Mouse (Mus musculus): Measurements from ENCODE around the gene Gtf2ird1.

Gtf2ird1 gene

GRCm38 (mm10) chr5:134445895-134446294 lies 10.6 kb downstream of the Gtf2ird1 start:
- DNase-seq (ENCODE audit: inconsistent age in 2 of 2, low spot score in 1 of 2) = peak; percentile 59 to 73

- peak in 1 of 2 experiments; percentile 68 for DNase-seq (ENCODE audit: inconsistent age in 2 of 2, low spot score in 1 of 2)
These were observed 11.2 kb downstream of the Gtf2ird1 start for GRCm38 (mm10) chr5:134445208-134445831.

GRCm38 (mm10) chr5:134444473-134444872 lies 12.0 kb downstream of the Gtf2ird1 start:
- peak in 1 of 2 experiments; percentile 41 for DNase-seq (ENCODE audit: inconsistent age in 2 of 2, low spot score in 1 of 2)

GRCm38 (mm10) chr5:134442066-134442465 lies 14.4 kb downstream of the Gtf2ird1 start:
- DNase-seq (ENCODE audit: inconsistent age in 2 of 2, low spot score in 1 of 2) = no peak

- no peak for DNase-seq (ENCODE audit: inconsistent age in 2 of 2, low spot score in 1 of 2)
These were observed 15.4 kb downstream of the Gtf2ird1 start for GRCm38 (mm10) chr5:134441105-134441504.

- peak; percentile 93 to 97 for DNase-seq (ENCODE audit: inconsistent age in 2 of 2, low spot score in 1 of 2)
These were observed 16.4 kb downstream of the Gtf2ird1 start for GRCm38 (mm10) chr5:134440098-134440497.

GRCm38 (mm10) chr5:134439481-134439880 lies 17.0 kb downstream of the Gtf2ird1 start:
- no peak for DNase-seq (ENCODE audit: inconsistent age in 2 of 2, low spot score in 1 of 2)

GRCm38 (mm10) chr5:134438676-134439425 lies 17.7 kb downstream of the Gtf2ird1 start:
- DNase-seq (ENCODE audit: inconsistent age in 2 of 2, low spot score in 1 of 2) = no peak

GRCm38 (mm10) chr5:134437459-134437827 lies 19.1 kb downstream of the Gtf2ird1 start:
- peak; percentile 95 to 96 for DNase-seq (ENCODE audit: inconsistent age in 2 of 2, low spot score in 1 of 2)

GRCm38 (mm10) chr5:134436782-134437458 lies 19.6 kb downstream of the Gtf2ird1 start:
- DNase-seq (ENCODE audit: inconsistent age in 2 of 2, low spot score in 1 of 2) = no peak

- peak; percentile 88 to 93 for DNase-seq (ENCODE audit: inconsistent age in 2 of 2, low spot score in 1 of 2)
These were observed 20.6 kb downstream of the Gtf2ird1 start for GRCm38 (mm10) chr5:134435836-134436331.

GRCm38 (mm10) chr5:134433137-134433536 lies 23.4 kb downstream of the Gtf2ird1 start:
- DNase-seq (ENCODE audit: inconsistent age in 2 of 2, low spot score in 1 of 2) = peak in 1 of 2 experiments; percentile 71

GRCm38 (mm10) chr5:134430087-134430486 lies 26.4 kb downstream of the Gtf2ird1 start:
- no peak for DNase-seq (ENCODE audit: inconsistent age in 2 of 2, low spot score in 1 of 2)

- DNase-seq (ENCODE audit: inconsistent age in 2 of 2, low spot score in 1 of 2) = no peak
These were observed 28.9 kb downstream of the Gtf2ird1 start for GRCm38 (mm10) chr5:134427664-134428063.

GRCm38 (mm10) chr5:134425601-134426000 lies 30.9 kb downstream of the Gtf2ird1 start:
- no peak for DNase-seq (ENCODE audit: inconsistent age in 2 of 2, low spot score in 1 of 2)

- DNase-seq (ENCODE audit: inconsistent age in 2 of 2, low spot score in 1 of 2) = peak in 1 of 2 experiments; percentile 84
These were observed 32.6 kb downstream of the Gtf2ird1 start for GRCm38 (mm10) chr5:134423930-134424329.

GRCm38 (mm10) chr5:134423372-134423771 lies 33.1 kb downstream of the Gtf2ird1 start:
- peak in 1 of 2 experiments; percentile 73 for DNase-seq (ENCODE audit: inconsistent age in 2 of 2, low spot score in 1 of 2)

- no peak for DNase-seq (ENCODE audit: inconsistent age in 2 of 2, low spot score in 1 of 2)
These were observed 34.1 kb downstream of the Gtf2ird1 start for GRCm38 (mm10) chr5:134422265-134422925.

- DNase-seq (ENCODE audit: inconsistent age in 2 of 2, low spot score in 1 of 2) = peak; percentile 64 to 82
These were observed 35.5 kb downstream of the Gtf2ird1 start for GRCm38 (mm10) chr5:134421061-134421460.

- DNase-seq (ENCODE audit: inconsistent age in 2 of 2, low spot score in 1 of 2) = no peak
These were observed 36.8 kb downstream of the Gtf2ird1 start for GRCm38 (mm10) chr5:134419700-134420099.
